Mouse (Mus musculus) kidney, postnatal 0 days (tissue): ENCODE measurements around the gene Cst11. TPM values are rescaled to one million over a fixed set of nuclear protein-coding genes. Genes with fewer than 3 reads are reported as not detected.
"Not testable (repeated sequence)": the region's sequence is repeated elsewhere in the genome, so short reads cannot be mapped to it uniquely, and the experiment has no call there.

Experiments used
- ATAC-seq: fragments of 200-750 bp; cut with Nextera tagmentation; replicated peaks from 2 replicates; pipeline ENCODE4 v1.8.0; 2017; ENCODE audit warnings: low read depth, moderate number of reproducible peaks, moderate TSS enrichment, moderate library complexity; ENCODE audit not compliant: low FRiP score
- DNase-seq: peaks from one replicate; pipeline ENCODE4 v3.0.0-alpha.2; 2016; ENCODE audit warnings: low spot score
- H3K27ac ChIP-seq: fragments of 300-500 bp; sonication (generic); 2 replicates; pipeline ENCODE4 v1.5.1; 2014; ENCODE audit warnings: mild to moderate bottlenecking
- H3K27me3 ChIP-seq: fragments of 300-500 bp; sonication (generic); 2 replicates; pipeline ENCODE4 v1.6.1; 2014; ENCODE audit warnings: low read length, mixed read lengths; ENCODE audit not compliant: insufficient read depth
- H3K36me3 ChIP-seq: fragments of 300-500 bp; sonication (generic); 2 replicates; pipeline ENCODE4 v1.6.1; 2014; ENCODE audit warnings: low read length, mixed read lengths; ENCODE audit not compliant: insufficient read depth
- H3K4me1 ChIP-seq: fragments of 300-500 bp; sonication (generic); replicated peaks from 2 replicates; pipeline ENCODE4 v1.6.1; 2014; ENCODE audit warnings: antibody characterized with exemption, low read length, mixed read lengths; ENCODE audit not compliant: insufficient read depth
- H3K4me2 ChIP-seq: fragments of 300-500 bp; sonication (generic); 2 replicates; pipeline ENCODE4 v1.6.1; 2014; ENCODE audit warnings: mild to moderate bottlenecking, low read length, moderate library complexity, mixed read lengths
- H3K4me3 ChIP-seq: fragments of 300-500 bp; sonication (generic); replicated peaks from 2 replicates; pipeline ENCODE4 v1.5.1; 2014; ENCODE audit warnings: low read depth, low read length
- H3K9ac ChIP-seq: fragments of 300-500 bp; sonication (generic); 2 replicates; pipeline ENCODE4 v1.6.1; 2014; ENCODE audit warnings: low read depth, low read length
- H3K9me3 ChIP-seq: fragments of 300-500 bp; sonication (generic); replicated peaks from 2 replicates; pipeline ENCODE4 v1.6.1; 2016; ENCODE audit warnings: low read length, inconsistent platforms, mixed read lengths
- CTCF ChIP-seq: IDR thresholded peaks from 2 replicates; pipeline ENCODE4 v1.5.1; 2016; ENCODE audit warnings: antibody characterized with exemption, low read depth, mild to moderate bottlenecking, moderate library complexity
- WGBS: fragments of 180-500 bp; shearing (Covaris S2); extraction: QIAGEN DNeasy Blood & Tissue Kit; methylation state at CpG from one replicate; pipeline ENCODE4 v1.1.7; 2014; 5-methylcytosine and 5-hydroxymethylcytosine counted together
- polyA plus RNA-seq: library from polyadenylated mRNA; unstranded; fragments of >200 nt; fragmentation: Nextera tagmentation; extraction: Ambion mirVana; gene quantifications from 2 replicates; pipeline ENCODE4 v1.2.1, GENCODE M21; 2015

Gene Cst11
- polyA plus RNA-seq = not detected in 2 replicates

DNA sequence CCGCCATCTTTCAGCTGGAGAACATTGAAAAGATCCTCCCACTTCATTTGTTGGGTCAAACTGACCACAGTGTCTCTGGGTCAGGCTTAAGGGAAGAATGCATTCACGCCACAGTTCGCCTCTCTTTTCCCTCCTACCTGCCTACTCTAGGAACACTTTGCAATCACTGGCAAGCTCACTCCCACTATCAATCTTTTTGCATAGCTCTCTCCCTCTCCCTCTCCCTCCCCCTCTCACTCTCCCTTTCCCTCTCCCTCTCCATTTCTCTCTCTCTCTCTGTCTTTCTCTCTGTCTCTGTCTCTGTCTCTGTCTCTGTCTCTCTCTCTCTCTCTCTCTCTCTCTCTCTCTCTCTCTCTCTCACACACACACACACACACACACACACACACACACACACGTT, at the start of gene Cst11:
Cst11 (minus strand) TSS at position 101 of the 400 bp plus-strand sequence.
- WGBS = 80% methylated on average over 4 of the region's 4 CpGs
- H3K36me3 ChIP-seq, DNase-seq, H3K4me2 ChIP-seq, H3K9me3 ChIP-seq, H3K27ac ChIP-seq, H3K4me1 ChIP-seq, H3K9ac ChIP-seq, H3K27me3 ChIP-seq, H3K4me3 ChIP-seq, ATAC-seq: not testable (repeated sequence)

DNA sequence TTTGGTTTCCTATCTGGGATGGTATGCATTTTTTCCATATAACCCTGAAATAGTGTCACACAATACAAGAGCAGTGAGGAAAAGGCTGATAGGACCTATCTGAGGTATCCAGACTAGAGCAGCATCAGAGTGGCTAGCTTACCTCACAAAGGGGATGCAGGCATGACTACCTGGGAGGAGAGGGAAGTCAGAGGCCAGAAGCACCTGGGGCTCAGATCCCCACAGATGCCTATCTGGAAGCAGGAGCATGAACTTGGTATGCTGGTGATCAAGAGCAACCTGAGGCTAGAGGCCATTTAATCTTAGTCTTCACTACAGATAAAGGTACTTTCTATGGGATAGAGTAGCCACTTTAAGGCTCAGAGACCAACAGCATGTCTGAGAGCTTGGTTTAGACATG, 48.6 kb upstream of the Cst11 start, which contains the start of gene Cst13:
Cst13 (plus strand) TSS at position 173 of the 400 bp plus-strand sequence.
- DNase-seq (no peak), ATAC-seq (no peak)
- no peak within 1 kb of the TSS for H3K4me3 ChIP-seq
- TF ChIP-seq CTCF = no peak
- H3K4me1 ChIP-seq = no peaks in the 10 kb centered on the region
- no peaks in the 10 kb centered on the region for H3K27me3 ChIP-seq
- H3K4me2 ChIP-seq = no peak within 1 kb of the TSS
- H3K27ac ChIP-seq = no peak within 1 kb of the TSS
- H3K36me3 ChIP-seq = no peaks in the 10 kb centered on the region
- no peak within 1 kb of the TSS for H3K9ac ChIP-seq
- H3K9me3 ChIP-seq = no peaks in the 10 kb centered on the region

DNA sequence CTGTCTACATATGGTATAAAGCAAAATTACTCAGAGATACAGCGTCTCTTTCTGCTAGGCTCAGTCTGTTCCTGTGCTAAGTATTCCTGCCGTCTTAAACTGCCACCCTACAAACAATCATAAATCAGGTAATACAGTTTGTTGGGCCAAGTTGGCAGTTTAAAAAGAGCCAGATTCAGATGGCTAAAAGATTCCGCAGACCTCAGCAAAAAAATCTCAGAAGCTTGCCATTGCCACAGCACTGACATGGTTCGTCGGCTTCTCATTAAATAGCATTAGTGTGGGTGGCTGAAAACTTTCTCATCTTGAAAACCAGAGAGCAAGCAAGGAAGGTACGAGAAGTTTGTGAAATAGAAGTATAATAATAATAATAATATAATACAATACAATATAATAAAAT, 35.4 kb upstream of the Cst11 start:
- TF ChIP-seq CTCF = no peak
- no peak overlapping the region for H3K4me3 ChIP-seq
- no peaks in the 10 kb centered on the region for H3K27me3 ChIP-seq
- H3K9me3 ChIP-seq = no peaks in the 10 kb centered on the region
- no peaks in the 10 kb centered on the region for H3K4me1 ChIP-seq
- WGBS = 38% methylated on average over 6 of the region's 6 CpGs
- ATAC-seq (no peak), DNase-seq (peak; percentile 7)
- no peaks in the 10 kb centered on the region for H3K36me3 ChIP-seq
- H3K27ac ChIP-seq = no peak overlapping the region
- no peak overlapping the region for H3K4me2 ChIP-seq
- no peak overlapping the region for H3K9ac ChIP-seq

DNA sequence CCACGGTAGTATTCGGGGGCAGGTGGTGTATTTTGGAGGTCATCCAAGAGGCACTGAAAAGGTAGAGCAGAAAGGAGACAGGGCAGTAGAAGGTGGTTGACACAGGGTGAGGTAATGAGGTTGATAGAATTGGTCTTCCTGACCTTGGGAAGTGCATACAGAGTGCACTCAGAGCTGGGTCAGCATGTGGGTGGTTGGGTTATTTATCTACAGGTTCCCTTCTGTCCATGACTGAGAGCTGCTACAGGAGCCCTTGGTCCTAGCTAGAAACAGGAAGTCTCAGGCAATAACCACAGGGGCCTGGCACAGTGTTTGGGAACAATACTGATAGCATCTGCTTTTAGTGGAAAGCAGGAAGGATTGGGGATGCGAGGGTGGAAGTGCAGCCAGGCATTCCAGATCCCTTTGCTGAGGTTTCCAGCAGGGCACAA, 30.2 kb upstream of the Cst11 start:
- H3K9me3 ChIP-seq = no peaks in the 10 kb centered on the region
- peak; percentile 61; the same call in 1 of the 2 replicates for ATAC-seq
- H3K27me3 ChIP-seq = no peaks in the 10 kb centered on the region
- no peak overlapping the region for H3K27ac ChIP-seq
- H3K4me1 ChIP-seq = no peaks in the 10 kb centered on the region
- H3K4me3 ChIP-seq = no peak overlapping the region
- TF ChIP-seq CTCF = no peak
- H3K9ac ChIP-seq = no peak overlapping the region
- no peak for DNase-seq
- WGBS = 21% methylated on average over 3 of the region's 3 CpGs
- H3K4me2 ChIP-seq = no peak overlapping the region
- H3K36me3 ChIP-seq = no peaks in the 10 kb centered on the region

DNA sequence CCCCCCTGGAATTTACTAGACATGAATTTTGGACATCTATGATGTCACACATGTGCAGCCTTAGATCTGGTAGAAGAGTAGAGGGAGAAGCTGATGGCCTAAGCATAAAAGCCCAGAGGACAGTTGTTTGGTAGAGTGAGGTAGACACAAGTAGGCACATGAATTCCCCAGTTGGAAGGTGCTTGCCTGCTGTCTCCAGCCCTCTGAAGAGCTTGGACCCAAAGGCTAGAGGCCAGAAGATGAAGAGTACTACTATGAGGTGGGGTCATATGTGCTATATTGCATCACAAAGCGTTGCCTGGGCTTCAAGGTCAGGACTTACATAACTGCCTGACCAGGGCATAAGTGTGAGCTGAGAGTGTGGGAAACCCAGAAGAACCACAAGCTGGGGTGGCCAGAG, 27.2 kb upstream of the Cst11 start, which contains the start of gene Cst8:
Cst8 (plus strand) TSS at position 301 of the 400 bp plus-strand sequence.
- Histone ChIP-seq H3K4me2 (no peak within 1 kb of the TSS), H3K9ac (no peak within 1 kb of the TSS), H3K27ac (no peak within 1 kb of the TSS), H3K9me3 (no peaks in the 10 kb centered on the region), H3K4me3 (no peak within 1 kb of the TSS), H3K4me1 (no peaks in the 10 kb centered on the region), H3K36me3 (no peaks in the 10 kb centered on the region), H3K27me3 (no peaks in the 10 kb centered on the region)
- TF ChIP-seq CTCF = no peak
- no peak for DNase-seq
- WGBS = 85% methylated on average over 1 of the region's 1 CpGs
- no peak for ATAC-seq

DNA sequence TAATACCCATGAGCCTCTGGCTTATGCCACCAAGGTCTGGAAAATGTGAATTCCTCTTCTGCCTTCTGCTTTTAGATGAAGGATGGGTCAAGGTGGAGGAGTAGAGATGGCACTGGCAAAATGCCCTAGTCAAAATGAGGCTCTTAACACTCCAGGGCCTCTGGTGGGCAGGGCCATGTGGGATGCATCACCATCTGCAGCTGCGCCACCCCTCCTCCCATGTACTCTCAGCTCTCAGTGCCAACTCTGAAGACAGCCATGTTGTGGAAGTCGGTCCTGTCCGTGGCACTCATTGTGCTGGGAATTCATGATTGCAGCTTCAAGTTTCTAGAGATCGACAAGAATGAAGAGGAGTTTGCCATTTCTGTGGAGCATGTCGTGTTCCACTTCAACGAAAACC, 17.8 kb upstream of the Cst11 start, which contains the start of gene Cst12:
Cst12 (plus strand) TSS at position 220 of the 400 bp plus-strand sequence.
- no peak within 1 kb of the TSS for H3K4me3 ChIP-seq
- TF ChIP-seq CTCF = no peak
- H3K9ac ChIP-seq = no peak within 1 kb of the TSS
- H3K36me3 ChIP-seq = no peaks in the 10 kb centered on the region
- no peak within 1 kb of the TSS for H3K27ac ChIP-seq
- WGBS = 90% methylated on average over 6 of the region's 6 CpGs
- no peaks in the 10 kb centered on the region for H3K4me1 ChIP-seq
- DNase-seq (no peak), ATAC-seq (no peak)
- H3K27me3 ChIP-seq = no peaks in the 10 kb centered on the region
- H3K9me3 ChIP-seq = no peaks in the 10 kb centered on the region
- no peak within 1 kb of the TSS for H3K4me2 ChIP-seq

DNA sequence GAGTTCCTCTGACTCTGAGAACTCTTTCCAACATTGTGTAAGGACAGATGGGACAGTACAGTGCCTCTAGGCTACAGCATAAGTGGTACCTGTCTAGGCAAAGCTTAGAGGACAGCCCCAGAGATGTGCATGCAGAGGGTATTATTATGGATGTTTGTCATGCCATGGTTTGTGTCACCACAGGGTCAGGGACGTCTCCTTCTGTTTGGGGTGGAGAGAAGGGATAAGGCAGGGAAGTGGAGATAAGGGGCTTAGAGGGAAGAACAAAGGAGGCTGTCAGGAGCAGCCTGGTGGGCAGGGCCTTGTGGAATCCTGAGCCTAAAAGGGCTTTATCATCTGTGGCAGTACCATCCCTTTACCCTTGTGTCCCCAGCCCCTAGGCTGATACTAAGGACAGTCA, 10.4 kb upstream of the Cst11 start, which contains the start of gene 8030411F24Rik:
8030411F24Rik (plus strand) TSS at position 301 of the 400 bp plus-strand sequence.
- ATAC-seq = no peak

More for the DNA sequence above, 10.4 kb upstream of the Cst11 start, which contains the start of gene 8030411F24Rik:
- Histone ChIP-seq H3K4me3 (no peak within 1 kb of the TSS), H3K27me3 (no peaks in the 10 kb centered on the region), H3K9ac (no peak within 1 kb of the TSS), H3K4me1 (no peaks in the 10 kb centered on the region), H3K4me2 (no peak within 1 kb of the TSS), H3K27ac (no peak within 1 kb of the TSS), H3K9me3 (no peaks in the 10 kb centered on the region), H3K36me3 (no peaks in the 10 kb centered on the region)
- 39% methylated on average over 1 of the region's 1 CpGs for WGBS
- no peak for DNase-seq
- TF ChIP-seq CTCF = no peak
